ENCODE assay signal across 9 mouse cellular contexts in the genomic region with DNA sequence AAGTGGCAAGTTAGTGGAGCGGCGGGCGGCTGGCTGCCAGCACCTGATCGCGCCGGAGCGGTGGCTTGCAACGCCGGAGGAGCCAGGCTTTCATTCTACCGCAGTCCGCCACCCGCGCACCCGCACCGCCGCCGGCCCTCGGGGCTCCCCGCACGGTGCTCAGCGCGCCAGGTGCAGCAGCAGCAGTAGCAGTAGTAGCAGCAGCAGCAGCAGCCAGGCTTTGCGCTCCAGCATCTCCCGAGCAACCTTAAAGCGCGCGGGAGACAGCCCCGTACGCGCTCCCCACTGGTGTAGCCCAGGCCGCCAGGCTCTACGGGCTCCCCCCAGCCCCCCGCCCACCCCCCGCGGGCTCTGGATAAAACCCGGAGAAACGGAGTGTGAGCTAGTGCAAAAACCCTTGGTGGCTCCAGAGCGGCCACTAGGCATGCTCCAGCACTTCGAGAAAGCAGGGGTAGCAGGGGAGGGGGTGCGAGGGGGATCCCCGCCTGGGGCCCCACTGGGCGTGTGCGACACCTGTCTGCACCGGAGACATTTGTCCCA. TPM values are rescaled to one million over a fixed set of nuclear protein-coding genes. Genes with fewer than 3 reads are reported as not detected.
A peak's percentile ranks its signal among the peaks of the same experiment; 100 is the strongest.
DNase-seq lines count a peak whose midpoint lies in the region; ATAC-seq and TF ChIP-seq lines count a peak whose summit lies in the region.
"Had no signal": no experiment of that assay in that cellular context is flagged by ENCODE, and none has a peak within 500 bp of the region (broad histone marks: within the 10 kb centered on the region; RNA-seq: fewer than 3 reads in every experiment).

No protein-coding gene starts in this region.

- peak overlapping the region; percentile 87 for H3K4me2 ChIP-seq in forebrain, embryonic 14.5 days (ENCODE audit: low read length)
- peak overlapping the region; percentile 89 for H3K4me2 ChIP-seq in midbrain, embryonic 11.5 days
- H3K4me2 ChIP-seq in stomach, postnatal 0 days (replicated peaks; ENCODE audit: low read depth), result peak overlapping the region; percentile 63

- no peaks in the 10 kb centered on the region for H3K36me3 ChIP-seq in forebrain, embryonic 14.5 days (ENCODE audit: control insufficient read depth, insufficient read depth, low read length)
- no peaks in the 10 kb centered on the region for H3K36me3 ChIP-seq in midbrain, embryonic 11.5 days (ENCODE audit: control insufficient read depth, insufficient read depth, low read length)
- H3K36me3 ChIP-seq in stomach, postnatal 0 days (ENCODE audit: control insufficient read depth, insufficient read depth, low read length), result no peaks in the 10 kb centered on the region

- DNase-seq in gastrocnemius, adult 2 months, result no peak
- DNase-seq in gastrocnemius, adult 8-10 months (ENCODE audit: low spot score in 2 of 2), result no peak
- peak; percentile 75 for DNase-seq in forebrain, embryonic 14.5 days (ENCODE audit: low spot score)
- DNase-seq in layer of hippocampus, postnatal 10 days (ENCODE audit: low spot score in 2 of 2), result peak; percentile 54 to 56
- DNase-seq in midbrain, embryonic 11.5 days (ENCODE audit: low spot score, missing footprints), result peak; percentile 92
- peak; percentile 17 for DNase-seq in stomach, postnatal 0 days (ENCODE audit: low spot score)
- DNase-seq in urinary bladder, postnatal 36 days (ENCODE audit: low spot score in 2 of 2), result no peak

- TF ChIP-seq EP300 in stomach, postnatal 0 days (optimal IDR thresholded peaks at IDR 0.05), result no peak

- under 1% methylated on average over 42 of the region's 44 CpGs for WGBS in forebrain, embryonic 14.5 days
- 0% methylated on average over 44 of the region's 44 CpGs for WGBS in midbrain, embryonic 11.5 days
- 0% methylated on average over 27 of the region's 44 CpGs for WGBS in stomach, postnatal 0 days

- intact Hi-C loops in gastrocnemius, adult 2 months (cut with DNase I), result no loop called here

- peak overlapping the region; percentile 67 for H3K9ac ChIP-seq in forebrain, embryonic 14.5 days (ENCODE audit: low read length)
- peak overlapping the region; percentile 55 for H3K9ac ChIP-seq in midbrain, embryonic 11.5 days (ENCODE audit: low read length)
- H3K9ac ChIP-seq in stomach, postnatal 0 days (ENCODE audit: low read length), result peak overlapping the region; percentile 45

- H3K4me1 ChIP-seq in forebrain, embryonic 14.5 days (ENCODE audit: control insufficient read depth, insufficient read depth, low read length), result no peaks in the 10 kb centered on the region; the same call in 1 of the 2 replicates
- peaks cover 4% of the 10 kb centered on the region; the same call in 1 of the 2 replicates for H3K4me1 ChIP-seq in midbrain, embryonic 11.5 days (ENCODE audit: control insufficient read depth, insufficient read depth, low read length)
- no peaks in the 10 kb centered on the region for H3K4me1 ChIP-seq in stomach, postnatal 0 days (replicated peaks; ENCODE audit: control insufficient read depth, insufficient read depth)

- peak; percentile 23 for ATAC-seq in cerebellum, adult (ENCODE audit: insufficient number of reproducible peaks, low FRiP score, low TSS enrichment)
- peak; percentile 91 for ATAC-seq in forebrain, embryonic 14.5 days
- peak; percentile 91 for ATAC-seq in midbrain, embryonic 11.5 days (ENCODE audit: low FRiP score)
- peak; percentile 35; the same call in 1 of the 2 replicates for ATAC-seq in stomach, postnatal 0 days (ENCODE audit: low FRiP score, low TSS enrichment)

- peaks cover 15% of the 10 kb centered on the region for H3K27me3 ChIP-seq in forebrain, embryonic 14.5 days (replicated peaks; ENCODE audit: control insufficient read depth, insufficient read depth, low read length)
- H3K27me3 ChIP-seq in midbrain, embryonic 11.5 days (ENCODE audit: control insufficient read depth, insufficient read depth, low read length), result peaks cover 24% of the 10 kb centered on the region
- H3K27me3 ChIP-seq in stomach, postnatal 0 days (ENCODE audit: control insufficient read depth, insufficient read depth, low read length), result 0 out of 2 replicates have a peak, but pooled peaks cover 3% of the 10 kb centered on the region

- peak overlapping the region; percentile 57 for H3K4me3 ChIP-seq in gastrocnemius, adult 2 months
- H3K4me3 ChIP-seq in forebrain, embryonic 14.5 days (ENCODE audit: low read depth, low read length), result peak overlapping the region; percentile 55
- peak overlapping the region; percentile 56 for H3K4me3 ChIP-seq in midbrain, embryonic 11.5 days (ENCODE audit: low read depth, low read length)
- H3K4me3 ChIP-seq in stomach, postnatal 0 days (ENCODE audit: low read depth, low read length), result peak overlapping the region; percentile 39

- no peak overlapping the region for H3K27ac ChIP-seq in gastrocnemius, adult 2 months
- peak overlapping the region; percentile 48 for H3K27ac ChIP-seq in forebrain, embryonic 14.5 days (ENCODE audit: low read depth, low read length)
- H3K27ac ChIP-seq in midbrain, embryonic 11.5 days (ENCODE audit: low read depth, low read length), result no peak overlapping the region
- no peak overlapping the region for H3K27ac ChIP-seq in stomach, postnatal 0 days (replicated peaks)

- no peaks in the 10 kb centered on the region for H3K9me3 ChIP-seq in forebrain, embryonic 14.5 days (replicated peaks; ENCODE audit: control insufficient read depth, low read length)
- H3K9me3 ChIP-seq in midbrain, embryonic 11.5 days (ENCODE audit: control insufficient read depth, low read length), result no peaks in the 10 kb centered on the region
- H3K9me3 ChIP-seq in stomach, postnatal 0 days (ENCODE audit: control insufficient read depth, low read length), result no peaks in the 10 kb centered on the region

- TF ChIP-seq CTCF in gastrocnemius, adult 2 months (IDR thresholded peaks at IDR 0.05), result no peak
- no peak for TF ChIP-seq CTCF in stomach, postnatal 0 days (IDR thresholded peaks at IDR 0.05; ENCODE audit: low read depth)

RNA-seq across cellular contexts. Expression of a gene that starts 0.5 kb away (rescaled TPM):
- total RNA-seq in gastrocnemius, adult 2 months (2021), result under 1 TPM in 1 of 2 experiments, not detected in 1; 0.36 TPM
- total RNA-seq in gastrocnemius, adult 8-10 months (2022), result under 1 TPM in 3 of 4 experiments, not detected in 1; 0.09 to 0.46 (median 0.24) TPM
- 6.5 and 11.3 TPM in 2 replicates for polyA plus RNA-seq in forebrain, embryonic 14.5 days (2014; fragmentation: Nextera tagmentation; extraction: Ambion mirVana)
- 10 to 100 TPM; 33.8 to 39.7 TPM for total RNA-seq in layer of hippocampus, postnatal 10 days (2021)
- polyA plus RNA-seq in midbrain, embryonic 11.5 days (2014; fragmentation: Nextera tagmentation; extraction: Ambion mirVana), result 0.34 and 0.55 TPM in 2 replicates
- 0.58 and 0.75 TPM in 2 replicates for polyA plus RNA-seq in stomach, postnatal 0 days (2015; fragmentation: Nextera tagmentation; extraction: Ambion mirVana)
- polyA plus RNA-seq: C2C12 had no signal

Comparison
In these comparisons a context has a peak if more than half of its experiments do, and no peak if none do; other contexts are left out.
1. DNase-seq: peak in forebrain, embryonic 14.5 days (single experiment), layer of hippocampus, postnatal 10 days (2 of 2), midbrain, embryonic 11.5 days (single experiment) and stomach, postnatal 0 days (single experiment); none in gastrocnemius, adult 2 months (single experiment), gastrocnemius, adult 8-10 months (0 of 2) and urinary bladder, postnatal 36 days (0 of 2).
2. ATAC-seq: peak in every context shown above with its lines; median percentile 91 in forebrain, embryonic 14.5 days; 91 in midbrain, embryonic 11.5 days; 35 in stomach, postnatal 0 days; 23 in cerebellum, adult.
3. RNA of a gene that starts 0.5 kb away (total RNA-seq): 33.8 to 39.7 TPM in layer of hippocampus, postnatal 10 days; 0.36 TPM in gastrocnemius, adult 2 months and 0.09 to 0.46 TPM in gastrocnemius, adult 8-10 months; every median in the first group is over 10 times any median in the second.
4. Peak in every context shown above with its lines, with median percentiles within 50 percentile points of each other: H3K4me3 ChIP-seq, H3K4me2 ChIP-seq and H3K9ac ChIP-seq.